8 mouse cellular contexts compared by ENCODE assay signal in genomic region chr3:138528265-138528664, GRCm38 (mm10). TPM values are rescaled to one million over a fixed set of nuclear protein-coding genes. Genes with fewer than 3 reads are reported as not detected.
A peak's percentile ranks its signal among the peaks of the same experiment; 100 is the strongest.
DNase-seq lines count a peak whose midpoint lies in the region; ATAC-seq and TF ChIP-seq lines count a peak whose summit lies in the region.

No protein-coding gene starts in this region.

- no peaks in the 10 kb centered on the region for H3K36me3 ChIP-seq in heart, embryonic 10.5 days
- H3K36me3 ChIP-seq in C2C12 (ENCODE audit: control insufficient read depth, insufficient read depth): peaks cover 18% of the 10 kb centered on the region
- H3K36me3 ChIP-seq in forebrain, embryonic 14.5 days (ENCODE audit: control insufficient read depth, insufficient read depth, low read length): no peaks in the 10 kb centered on the region
- H3K36me3 ChIP-seq in liver, embryonic 15.5 days (replicated peaks): no peaks in the 10 kb centered on the region

- WGBS in heart, embryonic 10.5 days: 3% methylated on average over 16 of the region's 16 CpGs
- 3% methylated on average over 16 of the region's 16 CpGs for WGBS in forebrain, embryonic 14.5 days
- WGBS in liver, embryonic 15.5 days (ENCODE audit: insufficient replicate concordance): 1% methylated on average over 16 of the region's 16 CpGs

- peak overlapping the region; percentile 93 for H3K9ac ChIP-seq in forebrain, embryonic 14.5 days (ENCODE audit: low read length)
- H3K9ac ChIP-seq in liver, embryonic 15.5 days: peak overlapping the region; percentile 99

- ATAC-seq in forebrain, embryonic 14.5 days: no peak
- no peak for ATAC-seq in liver, embryonic 15.5 days (ENCODE audit: insufficient read depth)

- peaks cover 62% of the 10 kb centered on the region for H3K79me2 ChIP-seq in C2C12 (ENCODE audit: control insufficient read depth, insufficient read depth)

- H3K27ac ChIP-seq in heart, embryonic 10.5 days: peak overlapping the region; percentile 100
- H3K27ac ChIP-seq in forebrain, embryonic 14.5 days (ENCODE audit: low read depth, low read length): no peak overlapping the region
- no peak overlapping the region for H3K27ac ChIP-seq in liver, embryonic 15.5 days (replicated peaks)

- no peaks in the 10 kb centered on the region for H3K27me3 ChIP-seq in heart, embryonic 10.5 days (ENCODE audit: insufficient read depth, poor library complexity, severe bottlenecking)
- H3K27me3 ChIP-seq in C2C12 (ENCODE audit: control insufficient read depth, insufficient read depth, insufficient read length): no peaks in the 10 kb centered on the region
- no peaks in the 10 kb centered on the region for H3K27me3 ChIP-seq in forebrain, embryonic 14.5 days (replicated peaks; ENCODE audit: control insufficient read depth, insufficient read depth, low read length)
- H3K27me3 ChIP-seq in liver, embryonic 15.5 days: no peaks in the 10 kb centered on the region

- H3K9me3 ChIP-seq in heart, embryonic 10.5 days: no peaks in the 10 kb centered on the region
- H3K9me3 ChIP-seq in forebrain, embryonic 14.5 days (replicated peaks; ENCODE audit: control insufficient read depth, low read length): no peaks in the 10 kb centered on the region
- H3K9me3 ChIP-seq in liver, embryonic 15.5 days (replicated peaks): no peaks in the 10 kb centered on the region

- no peak for TF ChIP-seq CTCF in C2C12 (IDR thresholded peaks at IDR 0.05; ENCODE audit: control insufficient read depth, insufficient read depth, insufficient read length)

- H3K4me1 ChIP-seq in heart, embryonic 10.5 days: peaks cover 34% of the 10 kb centered on the region
- peaks cover 11% of the 10 kb centered on the region for H3K4me1 ChIP-seq in forebrain, embryonic 14.5 days (ENCODE audit: control insufficient read depth, insufficient read depth, low read length)
- H3K4me1 ChIP-seq in liver, embryonic 15.5 days (replicated peaks): peaks cover 56% of the 10 kb centered on the region

- DNase-seq in heart, embryonic 10.5 days (ENCODE audit: low spot score): no peak
- no peak for DNase-seq in heart, adult 11 months
- DNase-seq in forebrain, embryonic 14.5 days (ENCODE audit: low spot score): no peak
- DNase-seq in right cerebral cortex, postnatal 25 days: no peak
- DNase-seq in cerebellum, postnatal 14 days: no peak
- DNase-seq in frontal cortex, postnatal 25 days (ENCODE audit: low spot score in 2 of 2): no peak

- H3ac ChIP-seq in C2C12 (ENCODE audit: control insufficient read depth, insufficient read length, low read depth): peak overlapping the region; percentile 96

- peak overlapping the region; percentile 99 for H3K4me3 ChIP-seq in heart, embryonic 10.5 days
- peak overlapping the region; percentile 84 for H3K4me3 ChIP-seq in C2C12 (ENCODE audit: insufficient read depth, poor library complexity, severe bottlenecking)
- peak overlapping the region; percentile 96 for H3K4me3 ChIP-seq in forebrain, embryonic 14.5 days (ENCODE audit: low read depth, low read length)
- peak overlapping the region; percentile 100 for H3K4me3 ChIP-seq in liver, embryonic 15.5 days (replicated peaks)

- H3K4me2 ChIP-seq in forebrain, embryonic 14.5 days (ENCODE audit: low read length): peak overlapping the region; percentile 61
- peak overlapping the region; percentile 97 for H3K4me2 ChIP-seq in liver, embryonic 15.5 days

- H3K79me3 ChIP-seq in C2C12 (ENCODE audit: low read depth): peaks cover 55% of the 10 kb centered on the region

TF ChIP-seq in C2C12, 6 proteins besides CTCF, POLR2A, EP300 and RAD21:
- TF ChIP-seq MAX (IDR thresholded peaks at IDR 0.05): no peak
- no peak for TF ChIP-seq CEBPB (IDR thresholded peaks at IDR 0.05; ENCODE audit: low read depth)
- no peak for TF ChIP-seq FOSL1 (IDR thresholded peaks at IDR 0.05; ENCODE audit: insufficient read depth, low read length, poor library complexity, severe bottlenecking)
- TF ChIP-seq MYOD1 (IDR thresholded peaks at IDR 0.05; ENCODE audit: control insufficient read depth, insufficient read length, low read depth): no peak
- no peak for TF ChIP-seq MYOG (IDR thresholded peaks at IDR 0.05; ENCODE audit: control insufficient read depth, extremely low read depth, insufficient read length)
- TF ChIP-seq USF1 (IDR thresholded peaks at IDR 0.05; ENCODE audit: low read depth): no peak
TF ChIP-seq in C2C12: peak in this region for 0.

RNA-seq across cellular contexts. Expression of gene Eif4e, which starts 2.3 kb away (rescaled TPM):
- polyA plus RNA-seq in heart, embryonic 10.5 days (2016; fragmentation: Nextera tagmentation; extraction: Ambion mirVana): 368 and 419 TPM in 2 replicates
- 134 TPM for polyA plus RNA-seq in C2C12 (2012; fragmentation: generic; extraction: Trizol)
- polyA plus RNA-seq in forebrain, embryonic 14.5 days (2014; fragmentation: Nextera tagmentation; extraction: Ambion mirVana): 448 and 459 TPM in 2 replicates
- 156 and 163 TPM in 2 replicates for polyA plus RNA-seq in liver, embryonic 15.5 days (2015; fragmentation: Nextera tagmentation; extraction: Ambion mirVana)

RNA-seq across cellular contexts. Expression of gene Metap1, which starts 39.0 kb away (rescaled TPM):
- polyA plus RNA-seq in heart, embryonic 10.5 days (2016; fragmentation: Nextera tagmentation; extraction: Ambion mirVana): 47.1 and 48.8 TPM in 2 replicates
- 32.2 TPM for polyA plus RNA-seq in C2C12 (2012; fragmentation: generic; extraction: Trizol)
- 48.9 and 51.8 TPM in 2 replicates for polyA plus RNA-seq in forebrain, embryonic 14.5 days (2014; fragmentation: Nextera tagmentation; extraction: Ambion mirVana)
- polyA plus RNA-seq in liver, embryonic 15.5 days (2015; fragmentation: Nextera tagmentation; extraction: Ambion mirVana): 20.8 and 22.1 TPM in 2 replicates
